Mouse (Mus musculus) cerebral cortex, adult 2 months (tissue): Measurements from ENCODE around the gene Anxa9.

Experiments used
- WGBS: fragments of 180-500 bp; shearing (Covaris S2); methylation state at CpG from one replicate; pipeline ENCODE4 v1.1.7; 2018; 5-methylcytosine and 5-hydroxymethylcytosine counted together

Gene Anxa9

DNA sequence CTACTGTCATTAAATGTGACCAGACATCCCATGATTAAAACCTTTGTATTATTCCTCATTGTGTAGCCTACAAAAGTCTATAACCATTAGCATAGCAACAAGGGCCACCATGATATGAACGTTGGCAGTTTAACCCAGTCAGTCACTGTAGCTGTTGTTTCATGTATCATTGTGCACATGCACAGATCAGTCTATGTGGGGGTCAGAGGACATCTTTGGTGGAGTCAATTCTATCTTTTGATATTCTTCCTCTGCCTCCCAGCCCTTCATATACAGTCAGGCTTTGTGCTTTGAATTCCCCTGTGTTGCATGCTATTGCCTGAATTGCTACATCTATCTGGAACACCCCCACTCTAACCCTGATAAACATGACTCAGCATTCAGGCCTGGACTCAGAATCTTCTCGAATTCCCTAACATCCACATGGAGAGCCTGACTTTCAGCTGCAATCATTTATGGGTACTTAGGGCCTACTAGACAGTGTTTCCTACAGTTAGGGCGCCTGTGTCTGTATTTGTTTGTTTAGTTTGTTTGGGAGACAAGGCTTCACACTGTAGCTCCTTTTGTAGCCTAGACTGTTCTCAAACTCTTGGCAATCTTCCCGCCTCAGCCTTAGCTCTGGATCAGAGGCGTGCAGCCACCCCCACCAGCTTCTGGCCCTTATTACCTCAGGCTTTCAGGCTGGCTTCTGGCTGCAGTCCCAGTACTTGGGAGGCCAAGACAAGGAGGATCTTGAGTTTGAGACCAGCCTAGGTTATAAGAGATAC, 60.3 kb downstream of the Anxa9 start:
- WGBS, result 39% methylated on average over 5 of the region's 5 CpGs
